Mouse (Mus musculus) ovary, adult 18-20 months (tissue): ENCODE data around the gene Ncaph2.

Experiments
- DNase-seq: peaks from one replicate; pipeline ENCODE4 v3.0.0; 2022; ENCODE audit warnings: low spot score, mixed read lengths

Gene Ncaph2

DNA sequence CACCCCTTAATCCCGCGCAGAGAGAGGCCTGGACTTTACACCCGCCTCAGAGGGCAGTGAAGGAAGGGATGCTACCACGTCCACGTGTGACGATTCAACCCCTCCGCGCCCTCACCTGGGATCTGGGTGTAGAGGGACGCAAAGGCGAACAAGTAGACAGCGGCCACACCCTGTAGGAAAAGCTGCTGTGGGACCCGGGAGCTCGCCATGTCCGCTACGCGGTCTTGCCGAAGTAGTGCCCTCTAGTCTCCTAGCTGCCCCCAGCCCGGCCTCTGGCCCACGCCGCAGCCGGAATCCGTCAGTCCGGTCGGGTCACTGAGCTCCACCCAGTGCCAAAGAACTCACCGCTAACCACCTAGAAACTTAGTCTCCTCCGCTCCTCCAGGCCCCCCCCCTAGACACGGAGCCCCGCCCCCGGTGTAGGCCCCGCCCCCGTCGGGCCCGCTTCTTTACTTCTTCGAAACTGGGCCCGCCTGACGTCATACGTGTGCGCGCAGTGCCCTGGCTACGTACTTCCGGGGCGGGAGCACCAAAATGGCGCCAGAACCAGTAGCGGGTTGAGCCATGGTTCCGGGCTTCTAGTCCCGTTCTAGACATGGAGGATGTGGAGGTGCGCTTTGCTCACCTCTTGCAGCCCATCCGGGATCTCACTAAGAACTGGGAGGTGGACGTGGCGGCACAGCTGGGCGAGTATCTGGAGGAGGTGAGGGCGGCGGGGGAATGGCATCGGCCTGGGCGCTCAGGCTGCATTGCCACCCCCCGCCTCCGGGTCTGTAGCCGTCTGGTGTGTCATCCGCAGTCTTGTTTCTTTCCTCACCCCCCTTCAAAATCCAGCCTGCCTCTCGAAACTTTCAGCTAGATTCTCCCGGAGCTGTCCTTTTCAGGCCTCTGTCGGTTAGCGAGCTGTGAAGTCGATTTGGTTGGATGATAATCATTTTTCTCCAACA lies at the start of gene Ncaph2, which contains the start of gene Lmf2:
Gene Ncaph2 (plus strand): TSS at position 479 of the 947 bp plus-strand sequence.
Gene Lmf2 (minus strand): TSS at position 419 of the 947 bp plus-strand sequence.
- DNase-seq = peak; percentile 90

GRCm38 (mm10) chr15:89305966-89306365 lies 49.6 kb upstream of the Ncaph2 start:
- no peak for DNase-seq

- no peak for DNase-seq
Observed at GRCm38 (mm10) chr15:89307461-89307860, 48.1 kb upstream of the Ncaph2 start.

- DNase-seq = no peak
Observed at GRCm38 (mm10) chr15:89308406-89309139, 46.9 kb upstream of the Ncaph2 start.

GRCm38 (mm10) chr15:89309962-89310498 lies 45.5 kb upstream of the Ncaph2 start:
- DNase-seq = no peak

GRCm38 (mm10) chr15:89313359-89313758 lies 42.2 kb upstream of the Ncaph2 start:
- no peak for DNase-seq

- DNase-seq = no peak
Observed at GRCm38 (mm10) chr15:89314107-89314506, 41.4 kb upstream of the Ncaph2 start.

- no peak for DNase-seq
Observed at GRCm38 (mm10) chr15:89314511-89315189, 40.9 kb upstream of the Ncaph2 start.

- DNase-seq = peak; percentile 97
Observed at GRCm38 (mm10) chr15:89315190-89315731, 40.3 kb upstream of the Ncaph2 start, which contains the start of gene Sbf1. Gene Sbf1 (minus strand): TSS chr15:89315311.

DNA sequence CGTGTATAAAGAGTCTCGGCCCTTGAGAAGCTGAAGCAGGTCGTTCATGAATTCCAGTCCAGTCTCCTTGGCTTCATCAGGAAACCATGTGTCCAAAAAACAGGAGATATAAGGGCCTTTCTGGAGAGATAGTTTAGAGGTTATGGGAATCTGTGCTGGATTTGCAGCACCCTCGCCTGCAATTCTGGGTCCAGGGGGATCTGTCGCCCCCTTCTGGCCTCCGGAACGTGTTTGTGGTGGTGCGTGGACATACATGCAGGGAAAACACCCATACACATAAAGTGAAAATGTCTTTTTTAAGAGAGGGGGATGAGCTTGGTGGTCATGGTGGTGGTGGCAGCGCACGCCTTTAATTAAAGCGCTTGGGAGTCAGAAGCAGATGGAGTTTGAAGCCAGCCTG lies 39.4 kb upstream of the Ncaph2 start:
- DNase-seq = no peak

DNA sequence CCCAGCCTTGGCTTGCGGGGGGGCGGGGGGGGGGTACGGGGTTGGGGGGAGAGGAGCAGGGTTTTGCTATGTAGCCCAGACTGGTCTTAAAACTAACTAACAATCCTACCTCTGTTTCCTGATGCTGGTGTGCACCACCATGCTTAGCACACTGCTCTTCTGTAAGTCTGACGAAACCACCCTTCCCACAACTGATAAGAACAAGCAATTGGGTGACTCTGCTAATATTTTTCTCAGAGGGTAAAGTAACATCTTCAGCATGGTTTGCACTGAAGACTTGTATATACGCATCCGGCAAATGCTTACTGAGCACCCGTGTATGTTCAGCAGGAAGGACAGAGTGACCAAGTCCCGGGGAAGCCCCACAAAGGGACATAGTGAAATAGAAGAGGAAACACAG lies 34.3 kb upstream of the Ncaph2 start:
- no peak for DNase-seq

GRCm38 (mm10) chr15:89322670-89323522 lies 32.6 kb upstream of the Ncaph2 start, which contains the start of gene Adm2:
Gene Adm2 (plus strand): TSS chr15:89322720.
- DNase-seq = no peak

GRCm38 (mm10) chr15:89323656-89324055 lies 31.9 kb upstream of the Ncaph2 start:
- DNase-seq = no peak

GRCm38 (mm10) chr15:89326441-89326840 lies 29.1 kb upstream of the Ncaph2 start:
- no peak for DNase-seq

DNA sequence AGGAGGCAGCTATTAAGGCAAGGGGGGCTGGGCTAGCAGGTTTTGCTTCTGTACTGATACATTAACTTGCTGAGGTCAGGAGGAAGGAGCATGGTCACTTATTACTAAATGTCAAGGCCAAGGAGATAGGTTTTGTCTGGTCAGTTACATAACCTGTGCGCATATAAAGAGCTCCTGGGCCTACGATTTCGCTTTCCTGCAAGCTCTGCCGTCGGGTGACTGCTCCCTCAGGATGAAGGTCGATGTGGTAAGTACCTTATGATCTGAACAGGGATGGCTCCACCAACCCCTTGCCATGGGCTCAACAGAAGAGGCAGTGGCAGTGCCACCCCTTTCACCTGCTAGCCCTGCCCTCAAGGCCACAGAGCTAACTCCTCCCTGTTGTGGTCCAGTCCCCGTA lies 21.2 kb upstream of the Ncaph2 start, which contains the start of gene Miox:
Gene Miox (plus strand): TSS at position 128 of the 400 bp plus-strand sequence.
- no peak for DNase-seq

DNA sequence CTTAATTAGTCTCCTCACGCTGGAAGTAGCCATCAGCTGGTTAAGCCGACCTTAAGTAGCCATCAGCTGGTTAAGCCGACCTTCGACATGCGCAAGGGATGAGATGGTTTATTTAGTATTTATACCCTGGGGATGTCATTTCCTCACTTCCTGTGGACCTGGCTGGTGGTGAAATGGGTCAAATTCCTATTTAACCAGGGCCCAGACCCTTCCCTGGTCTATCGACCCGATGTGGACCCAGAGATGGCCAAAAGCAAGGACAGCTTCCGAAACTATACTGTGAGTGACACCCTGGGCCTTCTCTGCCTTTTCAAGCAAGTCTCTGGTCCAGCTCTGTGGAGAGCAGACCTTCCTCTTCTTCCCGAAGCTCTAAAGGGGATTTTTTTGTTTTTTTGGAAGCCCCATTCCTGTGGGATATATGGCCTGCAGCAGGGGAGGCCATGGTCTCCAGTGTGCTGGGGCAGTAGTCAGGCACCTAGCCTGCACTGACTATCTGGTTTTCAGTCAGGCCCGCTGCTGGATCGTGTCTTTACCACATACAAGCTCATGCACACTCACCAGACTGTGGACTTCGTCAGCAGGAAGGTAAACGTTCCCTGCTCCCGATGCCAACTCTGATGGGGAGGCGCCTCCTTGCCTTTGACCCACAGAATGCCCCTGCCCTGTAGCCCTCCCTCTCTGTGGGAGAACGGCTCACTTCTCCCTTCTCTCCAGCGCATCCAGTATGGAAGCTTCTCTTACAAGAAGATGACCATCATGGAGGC lies 20.6 kb upstream of the Ncaph2 start:
- no peak for DNase-seq

GRCm38 (mm10) chr15:89336422-89336821 lies 19.1 kb upstream of the Ncaph2 start:
- DNase-seq = no peak

DNA sequence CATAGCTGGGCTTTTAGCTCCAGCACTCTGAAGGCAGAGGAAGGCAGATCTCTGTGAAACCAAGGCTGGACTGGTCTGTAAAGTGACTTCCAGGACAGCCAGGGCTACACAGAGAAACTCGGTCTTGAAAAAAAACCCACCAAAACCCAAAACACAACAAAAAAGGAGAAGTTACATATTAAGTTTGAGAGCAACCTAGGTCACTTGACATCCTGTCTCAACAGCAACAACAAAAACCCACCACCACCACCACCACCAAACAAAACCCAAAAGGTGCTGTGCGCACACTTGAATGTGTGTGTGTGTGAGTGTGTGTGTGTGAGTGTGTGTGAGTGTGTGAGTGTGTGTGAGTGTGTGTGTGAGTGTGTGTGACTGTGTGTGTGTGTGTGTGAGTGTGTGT lies 15.8 kb upstream of the Ncaph2 start:
- DNase-seq = no peak

DNA sequence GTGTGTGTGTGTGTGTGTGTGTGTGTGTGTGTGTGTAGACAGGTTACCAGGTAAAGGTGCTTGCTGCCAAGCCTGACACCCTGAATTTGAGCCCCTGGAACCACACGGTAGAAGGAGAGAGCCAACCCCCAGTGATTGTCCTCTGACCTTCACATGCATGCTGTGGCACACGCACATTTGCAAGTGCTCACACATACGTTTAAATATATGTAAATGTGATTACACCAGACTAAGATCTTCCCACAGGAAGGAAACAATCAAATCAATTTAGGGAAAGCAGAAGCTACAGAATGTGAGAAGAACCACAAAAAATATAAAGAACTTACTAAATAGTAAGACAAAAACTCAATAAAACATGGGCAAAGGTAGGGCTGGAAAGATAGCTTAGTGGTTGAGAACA lies 15.4 kb upstream of the Ncaph2 start:
- DNase-seq = no peak

- no peak for DNase-seq
Observed at GRCm38 (mm10) chr15:89341678-89342077, 13.8 kb upstream of the Ncaph2 start.
